Mouse (Mus musculus) hindbrain, embryonic 15.5 days (tissue): ENCODE data around the gene Lfng. TPM values are rescaled to one million over a fixed set of nuclear protein-coding genes. Genes with fewer than 3 reads are reported as not detected.

Experiments
- ATAC-seq: fragments of 200-750 bp; cut with Nextera tagmentation; 2 replicates; pipeline ENCODE4 v1.8.0; 2017; ENCODE audit warnings: low read depth, moderate number of reproducible peaks, moderate TSS enrichment; ENCODE audit not compliant: low FRiP score
- H3K27ac ChIP-seq: fragments of 300-500 bp; sonication (generic); replicated peaks from 2 replicates; pipeline ENCODE4 v1.5.1; 2015; ENCODE audit warnings: mild to moderate bottlenecking, inconsistent platforms
- H3K27me3 ChIP-seq: fragments of 300-500 bp; sonication (generic); 2 replicates; pipeline ENCODE4 v1.6.1; 2015; ENCODE audit warnings: control low read depth, inconsistent platforms
- H3K36me3 ChIP-seq: fragments of 300-500 bp; sonication (generic); 2 replicates; pipeline ENCODE4 v1.6.1; 2015; ENCODE audit warnings: control low read depth, inconsistent platforms
- H3K4me1 ChIP-seq: fragments of 300-500 bp; sonication (generic); replicated peaks from 2 replicates; pipeline ENCODE4 v1.6.1; 2015; ENCODE audit warnings: control low read depth, inconsistent platforms
- H3K4me2 ChIP-seq: fragments of 300-500 bp; sonication (generic); 2 replicates; pipeline ENCODE4 v1.6.1; 2015; ENCODE audit warnings: moderate library complexity, mild to moderate bottlenecking, inconsistent platforms
- H3K4me3 ChIP-seq: fragments of 300-500 bp; sonication (generic); 2 replicates; pipeline ENCODE4 v1.5.1; 2015; ENCODE audit warnings: mild to moderate bottlenecking, inconsistent platforms
- H3K9ac ChIP-seq: fragments of 300-500 bp; sonication (generic); 2 replicates; pipeline ENCODE4 v1.6.1; 2015; ENCODE audit warnings: inconsistent platforms
- H3K9me3 ChIP-seq: fragments of 300-500 bp; sonication (generic); 2 replicates; pipeline ENCODE4 v1.6.1; 2016; ENCODE audit warnings: control low read depth, inconsistent platforms
- WGBS: fragments of 180-500 bp; shearing (Covaris S2); methylation state at CpG from one replicate; pipeline ENCODE4 v1.1.7; 2015; 5-methylcytosine and 5-hydroxymethylcytosine counted together
- polyA plus RNA-seq: library from polyadenylated mRNA; unstranded; fragments of >200 nt; fragmentation: Nextera tagmentation; extraction: Ambion mirVana; gene quantifications from 2 replicates; pipeline ENCODE4 v1.2.1, GENCODE M21; 2015

The Lfng gene
- polyA plus RNA-seq, 1 experiment from 2014 or later: 28.8 TPM

DNA sequence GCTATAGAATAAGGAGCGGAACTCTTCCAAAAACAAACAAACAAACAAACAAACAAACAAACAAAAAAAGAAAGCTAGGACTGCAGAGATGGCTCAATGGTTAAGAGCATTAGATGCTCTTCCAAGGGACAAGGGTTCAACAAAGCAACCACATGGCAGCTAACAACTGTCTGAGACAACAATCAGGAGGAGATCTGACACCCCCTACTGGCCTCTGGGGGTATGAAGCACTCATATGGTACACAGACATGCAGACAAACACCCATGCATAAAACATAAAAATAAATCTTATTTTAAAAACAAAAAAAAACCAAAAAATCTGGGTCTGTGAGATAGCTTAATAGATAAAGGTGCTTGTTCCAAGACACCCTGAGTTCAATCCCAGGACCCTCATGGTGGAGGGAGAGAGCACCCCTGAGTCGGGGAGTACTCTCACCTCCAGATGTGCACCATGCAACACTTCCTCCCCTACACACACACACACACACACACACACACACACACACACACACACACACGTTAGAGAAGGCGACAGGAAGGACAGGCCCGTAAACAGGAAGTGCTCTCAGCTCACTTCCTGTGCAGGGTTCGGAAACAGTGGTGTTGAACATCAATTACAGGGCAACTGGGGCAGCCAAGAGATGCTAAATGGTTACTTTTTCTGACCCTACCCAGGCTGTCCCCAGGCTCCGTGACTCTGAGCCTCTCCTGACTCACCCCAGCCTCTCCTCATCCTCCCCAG is 29.4 kb downstream of the Lfng start:
- 81% methylated on average over 7 of the region's 7 CpGs for WGBS
- no peaks in the 10 kb centered on the region for H3K27me3 ChIP-seq
- H3K4me3 ChIP-seq: no peak overlapping the region
- no peak for ATAC-seq
- H3K4me2 ChIP-seq: no peak overlapping the region
- H3K36me3 ChIP-seq: peaks cover 43% of the 10 kb centered on the region
- H3K9ac ChIP-seq: no peak overlapping the region
- H3K4me1 ChIP-seq: peaks cover 45% of the 10 kb centered on the region
- H3K9me3 ChIP-seq: no peaks in the 10 kb centered on the region
- peak overlapping the region; percentile 40 for H3K27ac ChIP-seq

- H3K9ac ChIP-seq: no peak overlapping the region
- H3K27me3 ChIP-seq: no peaks in the 10 kb centered on the region
- no peaks in the 10 kb centered on the region for H3K9me3 ChIP-seq
- no peak overlapping the region for H3K4me2 ChIP-seq
- WGBS: 44% methylated on average over 6 of the region's 6 CpGs
- H3K4me3 ChIP-seq: no peak overlapping the region
- ATAC-seq: no peak
- peak overlapping the region; percentile 40 for H3K27ac ChIP-seq
- H3K4me1 ChIP-seq: peaks cover 51% of the 10 kb centered on the region
- H3K36me3 ChIP-seq: peaks cover 38% of the 10 kb centered on the region
Measured at GRCm38 (mm10) chr5:140637058-140637410, 29.9 kb downstream of the Lfng start.

GRCm38 (mm10) chr5:140637989-140638388 is 30.9 kb downstream of the Lfng start:
- H3K4me3 ChIP-seq: no peak overlapping the region
- peaks cover 60% of the 10 kb centered on the region for H3K4me1 ChIP-seq
- 88% methylated on average over 3 of the region's 3 CpGs for WGBS
- no peak overlapping the region for H3K4me2 ChIP-seq
- H3K36me3 ChIP-seq: peaks cover 28% of the 10 kb centered on the region
- H3K27me3 ChIP-seq: no peaks in the 10 kb centered on the region
- no peak for ATAC-seq
- no peaks in the 10 kb centered on the region for H3K9me3 ChIP-seq
- H3K9ac ChIP-seq: no peak overlapping the region
- no peak overlapping the region for H3K27ac ChIP-seq

GRCm38 (mm10) chr5:140638484-140638883 is 31.4 kb downstream of the Lfng start:
- H3K27ac ChIP-seq: no peak overlapping the region
- H3K36me3 ChIP-seq: peaks cover 24% of the 10 kb centered on the region
- peaks cover 65% of the 10 kb centered on the region for H3K4me1 ChIP-seq
- H3K4me2 ChIP-seq: no peak overlapping the region
- H3K4me3 ChIP-seq: no peak overlapping the region
- ATAC-seq: no peak
- WGBS: 89% methylated on average over 6 of the region's 6 CpGs
- H3K27me3 ChIP-seq: no peaks in the 10 kb centered on the region
- H3K9ac ChIP-seq: no peak overlapping the region
- no peaks in the 10 kb centered on the region for H3K9me3 ChIP-seq

DNA sequence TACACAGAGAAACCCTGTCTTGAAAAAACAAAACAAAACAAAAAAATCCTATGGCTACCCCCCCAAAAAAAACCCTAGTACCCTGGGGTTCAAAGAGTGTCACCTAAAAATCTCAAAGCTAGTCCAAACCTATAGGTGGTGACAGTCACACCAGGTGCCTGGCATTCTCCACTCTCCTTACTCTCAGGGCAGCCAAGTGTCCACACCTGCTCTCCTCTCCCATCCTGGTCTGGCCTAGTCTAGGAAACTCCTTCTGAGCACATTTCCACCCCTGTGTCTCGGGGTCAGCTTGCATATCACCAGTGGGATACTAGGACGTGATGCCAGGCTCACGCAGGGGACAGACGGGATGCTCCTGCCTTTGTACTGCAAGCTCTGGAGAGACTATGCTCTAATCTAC is 32.2 kb downstream of the Lfng start:
- no peak for ATAC-seq
- H3K4me2 ChIP-seq: no peak overlapping the region
- no peak overlapping the region for H3K27ac ChIP-seq
- peaks cover 74% of the 10 kb centered on the region for H3K4me1 ChIP-seq
- no peak overlapping the region for H3K4me3 ChIP-seq
- H3K9me3 ChIP-seq: no peaks in the 10 kb centered on the region
- WGBS: 83% methylated on average over 4 of the region's 4 CpGs
- peaks cover 17% of the 10 kb centered on the region for H3K36me3 ChIP-seq
- no peaks in the 10 kb centered on the region for H3K27me3 ChIP-seq
- H3K9ac ChIP-seq: no peak overlapping the region

GRCm38 (mm10) chr5:140639871-140640270 is 32.8 kb downstream of the Lfng start:
- no peak for ATAC-seq
- 68% methylated on average over 14 of the region's 14 CpGs for WGBS
- Histone ChIP-seq H3K9ac (no peak overlapping the region), H3K27me3 (no peaks in the 10 kb centered on the region), H3K4me2 (no peak overlapping the region), H3K9me3 (no peaks in the 10 kb centered on the region), H3K36me3 (peaks cover 11% of the 10 kb centered on the region), H3K4me1 (peaks cover 79% of the 10 kb centered on the region), H3K4me3 (no peak overlapping the region), H3K27ac (no peak overlapping the region)

- Histone ChIP-seq H3K9ac (no peak overlapping the region), H3K9me3 (no peaks in the 10 kb centered on the region), H3K36me3 (peaks cover 2% of the 10 kb centered on the region), H3K4me3 (no peak overlapping the region), H3K4me1 (peaks cover 81% of the 10 kb centered on the region), H3K4me2 (no peak overlapping the region), H3K27me3 (no peaks in the 10 kb centered on the region), H3K27ac (no peak overlapping the region)
- no peak for ATAC-seq
- WGBS: 55% methylated on average over 2 of the region's 2 CpGs
Measured at GRCm38 (mm10) chr5:140640812-140641211, 33.7 kb downstream of the Lfng start.

DNA sequence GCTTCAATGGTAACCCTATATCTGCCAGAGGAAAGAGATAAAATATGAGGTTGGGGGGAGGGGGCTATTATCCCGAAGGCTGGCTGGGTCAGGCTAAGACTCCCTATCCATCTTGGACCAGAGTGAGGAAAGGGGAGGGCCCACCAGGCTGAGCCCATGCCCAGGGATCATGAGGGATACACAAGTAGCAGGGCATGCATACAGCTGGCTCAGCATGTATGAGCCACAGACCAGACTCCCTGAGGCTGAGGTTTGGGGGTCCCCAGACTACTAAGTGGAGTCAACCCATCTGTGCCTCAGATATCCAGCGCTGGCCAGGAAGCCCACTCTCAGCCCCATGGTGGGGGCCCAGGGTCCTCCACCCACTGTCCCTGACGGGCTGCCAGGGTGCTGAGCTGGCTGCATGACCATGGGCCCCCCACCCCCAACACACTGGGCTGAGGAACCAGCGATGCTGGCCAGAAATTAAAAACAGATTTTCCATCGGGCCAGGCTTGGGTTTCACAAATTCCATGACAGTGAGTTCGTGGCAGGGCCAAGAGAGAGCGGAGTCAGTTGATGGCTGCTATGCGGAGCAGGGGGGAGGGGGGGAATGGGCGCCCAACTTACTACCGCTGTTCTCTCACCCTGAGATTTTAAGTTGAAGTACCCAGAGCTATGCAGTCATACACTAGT is 34.3 kb downstream of the Lfng start:
- ATAC-seq: no peak; the same call in 1 of the 2 replicates
- H3K27ac ChIP-seq: peak overlapping the region; percentile 6
- no peak overlapping the region for H3K4me2 ChIP-seq

GRCm38 (mm10) chr5:140642076-140642475 is 35.0 kb downstream of the Lfng start:
- Histone ChIP-seq H3K27ac (peak overlapping the region; percentile 6; the same call in 1 of the 2 replicates), H3K9ac (no peak overlapping the region), H3K4me1 (peaks cover 86% of the 10 kb centered on the region), H3K4me3 (no peak overlapping the region), H3K4me2 (no peak overlapping the region), H3K9me3 (no peaks in the 10 kb centered on the region), H3K27me3 (no peaks in the 10 kb centered on the region), H3K36me3 (no peaks in the 10 kb centered on the region; the same call in none of the 2 replicates)
- WGBS: 58% methylated on average over 3 of the region's 3 CpGs
- ATAC-seq: no peak

More for the DNA sequence above, 34.3 kb downstream of the Lfng start:
- WGBS: 65% methylated on average over 10 of the region's 10 CpGs
- Histone ChIP-seq H3K4me1 (peaks cover 85% of the 10 kb centered on the region), H3K9me3 (no peaks in the 10 kb centered on the region), H3K36me3 (no peaks in the 10 kb centered on the region; the same call in none of the 2 replicates), H3K9ac (no peak overlapping the region), H3K27me3 (no peaks in the 10 kb centered on the region), H3K4me3 (no peak overlapping the region)

DNA sequence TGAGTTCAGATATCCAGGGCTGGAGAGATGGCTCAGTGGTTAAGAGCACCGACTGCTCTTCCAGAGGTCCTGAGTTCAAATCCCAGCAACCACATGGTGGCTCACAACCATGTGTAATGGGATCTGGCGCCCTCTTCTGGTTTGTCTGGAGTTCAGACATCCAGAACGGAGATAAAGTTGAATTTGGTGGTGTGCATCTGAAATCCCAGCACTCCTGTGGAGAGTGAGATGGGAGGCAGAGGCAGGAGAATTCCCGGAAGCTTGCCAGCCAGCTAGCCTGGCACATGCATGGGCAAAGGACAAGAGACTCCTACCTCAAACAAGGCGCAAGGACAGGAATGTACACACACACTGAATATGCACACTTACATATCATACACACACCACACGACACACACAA is 37.1 kb downstream of the Lfng start:
- H3K4me2 ChIP-seq: peak overlapping the region; percentile 83
- 84% methylated on average over 6 of the region's 6 CpGs for WGBS
- no peaks in the 10 kb centered on the region for H3K27me3 ChIP-seq
- no peaks in the 10 kb centered on the region; the same call in 1 of the 2 replicates for H3K36me3 ChIP-seq
- H3K27ac ChIP-seq: no peak overlapping the region
- ATAC-seq: no peak
- peaks cover 83% of the 10 kb centered on the region for H3K4me1 ChIP-seq
- H3K9me3 ChIP-seq: no peaks in the 10 kb centered on the region
- peak overlapping the region; percentile 96; the same call in 1 of the 2 replicates for H3K4me3 ChIP-seq
- H3K9ac ChIP-seq: no peak overlapping the region

GRCm38 (mm10) chr5:140644702-140645201 is 37.6 kb downstream of the Lfng start:
- Histone ChIP-seq H3K9ac (0 out of 2 replicates have a peak overlapping the region, but pooled peaks have one; percentile 11), H3K4me3 (peak overlapping the region; percentile 96; the same call in 1 of the 2 replicates), H3K27ac (0 out of 2 replicates have a peak overlapping the region, but pooled peaks have one; percentile 6), H3K4me2 (peak overlapping the region; percentile 83), H3K9me3 (no peaks in the 10 kb centered on the region), H3K36me3 (no peaks in the 10 kb centered on the region; the same call in 1 of the 2 replicates), H3K27me3 (no peaks in the 10 kb centered on the region), H3K4me1 (peaks cover 83% of the 10 kb centered on the region)
- ATAC-seq: no peak
- WGBS: 62% methylated on average over 15 of the region's 15 CpGs

DNA sequence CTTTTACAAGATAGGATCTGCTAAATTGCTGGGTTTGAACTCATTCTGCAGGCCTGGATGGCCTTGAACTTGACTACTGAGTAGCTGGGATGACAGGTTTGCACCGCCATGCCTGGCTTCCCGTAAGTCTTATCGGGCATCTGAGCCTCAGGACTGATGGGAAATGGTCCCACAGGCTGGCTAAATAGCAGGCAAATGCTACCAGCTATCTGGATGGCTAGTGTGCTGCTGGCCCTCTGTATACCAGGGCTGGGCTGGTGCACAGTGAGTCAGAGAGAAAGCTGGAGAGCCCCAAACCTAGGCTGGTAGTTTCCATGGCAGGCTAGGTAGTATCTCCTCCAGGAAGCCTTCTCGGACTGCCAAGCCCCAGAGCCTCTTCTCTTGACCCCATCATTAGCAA is 38.3 kb downstream of the Lfng start:
- no peak for ATAC-seq
- Histone ChIP-seq H3K4me3 (peak overlapping the region; percentile 96), H3K9me3 (no peaks in the 10 kb centered on the region)

More for the DNA sequence above, 38.3 kb downstream of the Lfng start:
- Histone ChIP-seq H3K4me1 (peaks cover 82% of the 10 kb centered on the region), H3K36me3 (no peaks in the 10 kb centered on the region; the same call in 1 of the 2 replicates), H3K27ac (no peak overlapping the region), H3K9ac (0 out of 2 replicates have a peak overlapping the region, but pooled peaks have one; percentile 11), H3K27me3 (no peaks in the 10 kb centered on the region), H3K4me2 (peak overlapping the region; percentile 83)
- 74% methylated on average over 4 of the region's 4 CpGs for WGBS
